Mouse (Mus musculus) liver, adult 2 months (tissue): ENCODE measurements at regions not wholly inside any gene's neighbourhood (a gene's known extent, or its start where the extent isn't known, plus 50 kb on each side); places are given as distances from the start of the nearest gene placed in this dataset.

Source experiments
- CTCF ChIP-seq: fragments of 200-500 bp; IDR thresholded peaks from 2 replicates; pipeline ENCODE4 v1.5.1; 2011; ENCODE audit warnings: low read depth, low read length, control low read depth
- POLR2A ChIP-seq: fragments of 200-500 bp; IDR thresholded peaks from 2 replicates; pipeline ENCODE4 v1.6.1; 2011; ENCODE audit warnings: low read length, control low read depth; ENCODE audit not compliant: insufficient read depth; ENCODE audit errors: extremely low read depth

GRCm38 (mm10) chr10:117477331-117478201 is 97.8 kb upstream of the Cpsf6 start:
- no peak for TF ChIP-seq CTCF
- TF ChIP-seq POLR2A: no peak
